Mouse (Mus musculus): ENCODE measurements at regions not wholly inside any gene's neighbourhood (a gene's known extent, or its start where the extent isn't known, plus 50 kb on each side); places are given as distances from the start of the nearest gene placed in this dataset.

GRCm38 (mm10) chr13:99057696-99058095 lies 73.3 kb upstream of the 1700024P04Rik start:
- DNase-seq (ENCODE audit: low spot score): no peak

DNA sequence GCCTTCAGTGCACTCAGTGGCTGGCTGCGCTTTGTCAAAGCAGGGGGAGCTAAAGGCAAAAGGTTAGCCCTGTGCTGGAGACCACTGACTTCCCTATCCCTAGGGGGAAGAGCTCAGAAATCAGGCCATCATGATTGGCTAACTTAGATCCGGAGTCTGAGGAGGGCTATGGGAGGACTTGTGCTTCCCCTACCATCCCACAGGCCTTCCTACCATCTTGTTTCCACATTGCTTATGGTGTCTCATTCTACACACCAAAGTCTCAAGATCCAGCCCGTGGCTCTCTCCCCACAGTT lies 72.9 kb upstream of the 1700024P04Rik start:
- no peak for DNase-seq (ENCODE audit: low spot score)

GRCm38 (mm10) chr13:99056432-99057292 lies 72.3 kb upstream of the 1700024P04Rik start:
- no peak for DNase-seq (ENCODE audit: low spot score)

- no peak for DNase-seq (ENCODE audit: low spot score)
Measured at GRCm38 (mm10) chr13:99055609-99056321, 71.4 kb upstream of the 1700024P04Rik start.

DNA sequence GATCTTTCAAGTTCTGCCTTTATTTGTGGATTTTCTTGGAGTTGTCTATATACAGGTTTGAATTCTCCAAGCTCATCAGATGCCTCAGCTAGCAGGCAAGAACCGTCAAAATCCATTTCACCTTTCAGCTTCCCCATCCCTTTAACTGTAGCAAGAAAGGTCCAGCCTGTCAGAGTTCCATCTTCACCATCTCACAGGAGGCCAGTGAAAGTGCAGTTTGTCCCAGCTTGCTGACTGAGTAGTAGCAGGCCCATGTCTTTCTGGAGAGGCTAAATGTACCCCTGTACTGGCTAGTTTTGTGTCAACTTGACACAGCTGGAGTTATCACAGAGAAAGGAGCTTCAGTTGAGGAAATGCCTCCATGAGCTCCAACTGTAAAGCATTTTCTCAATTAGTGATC lies 67.7 kb upstream of the 1700024P04Rik start:
- DNase-seq (ENCODE audit: low spot score): no peak

- no peak for DNase-seq (ENCODE audit: low spot score)
Measured at GRCm38 (mm10) chr13:99049699-99050098, 65.3 kb upstream of the 1700024P04Rik start.

DNA sequence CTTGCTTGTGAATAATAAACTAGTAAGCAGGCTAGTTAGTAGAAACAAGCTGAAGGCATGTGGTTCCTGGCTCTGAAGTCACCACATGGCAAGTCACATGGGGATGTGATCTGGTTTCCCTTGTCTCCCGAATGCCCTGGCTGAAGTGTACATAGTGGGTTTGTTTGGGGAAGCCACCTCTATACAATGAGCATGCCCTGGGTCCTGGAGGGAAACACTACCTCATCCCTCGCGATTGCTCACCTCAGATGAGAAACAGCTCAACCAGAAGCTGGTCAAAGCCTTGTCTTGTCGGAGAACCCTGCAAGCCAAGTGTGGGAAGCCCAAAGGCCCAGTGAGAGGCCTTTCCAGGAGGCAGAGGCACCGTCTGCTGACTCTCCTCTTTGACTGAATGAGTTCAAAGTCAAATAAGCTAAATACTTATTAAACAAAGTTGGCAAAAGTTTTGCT lies 64.3 kb upstream of the 1700024P04Rik start:
- DNase-seq (ENCODE audit: low spot score): no peak

DNA sequence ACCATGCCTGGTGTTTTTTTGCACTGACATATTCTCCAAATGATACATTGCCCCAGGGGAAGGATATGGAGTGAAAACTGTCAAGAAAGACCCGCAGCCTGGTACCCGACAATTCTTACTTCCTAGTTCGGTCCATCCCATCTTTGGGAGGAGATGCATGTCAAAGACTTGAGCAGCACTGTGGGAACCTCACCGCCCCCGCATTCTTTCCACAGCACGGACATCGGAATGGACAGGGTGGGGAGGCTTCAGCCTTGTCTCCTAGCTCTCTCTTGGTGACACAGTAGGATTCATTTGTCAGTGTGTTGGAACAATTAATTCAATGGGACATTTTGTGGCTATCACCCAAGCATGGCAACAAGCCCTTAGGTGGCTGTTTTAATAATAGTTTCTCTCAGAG lies 62.9 kb upstream of the 1700024P04Rik start:
- no peak for DNase-seq (ENCODE audit: low spot score)

- no peak for DNase-seq (ENCODE audit: low spot score)
Measured at GRCm38 (mm10) chr13:99046737-99047136, 62.4 kb upstream of the 1700024P04Rik start.

DNA sequence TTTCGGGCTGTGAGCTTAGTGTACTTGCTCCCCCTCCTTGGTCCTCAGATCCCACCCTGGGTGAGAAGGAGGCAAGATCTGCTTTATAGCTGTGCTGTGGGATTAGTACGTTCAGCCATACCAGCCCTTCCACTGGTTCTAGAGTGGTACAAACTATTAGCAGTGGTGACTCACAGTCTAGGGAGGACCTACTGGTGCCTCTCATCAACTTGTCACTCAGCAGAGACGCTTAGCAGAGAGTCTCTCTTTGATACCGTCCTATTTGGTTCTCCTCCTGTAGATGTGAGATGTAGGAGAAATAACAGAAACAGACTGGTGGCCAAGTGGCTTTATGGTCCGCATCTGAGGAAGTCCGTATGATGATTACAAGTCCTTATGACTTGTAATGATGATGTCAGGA lies 57.7 kb upstream of the 1700024P04Rik start:
- no peak for DNase-seq (ENCODE audit: low spot score)

DNA sequence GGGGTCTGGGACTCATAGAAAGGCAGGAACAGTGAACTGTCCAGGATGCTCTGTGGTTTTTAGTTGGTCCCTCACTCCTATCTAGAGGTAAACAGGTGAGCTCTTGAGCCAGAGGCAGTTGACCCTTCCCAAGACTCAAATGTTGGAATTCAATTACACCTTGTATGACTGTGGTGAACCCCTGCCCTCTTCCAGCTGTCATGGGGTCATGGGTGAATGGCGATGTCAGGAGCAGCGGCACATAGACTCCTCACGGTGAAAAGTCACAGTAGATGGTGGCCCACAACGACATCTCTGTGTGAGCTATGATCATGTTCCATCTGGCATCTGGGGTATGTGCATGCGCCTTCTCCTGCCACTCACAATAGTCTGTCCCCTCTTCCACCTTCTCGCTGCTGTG lies 56.9 kb upstream of the 1700024P04Rik start:
- no peak for DNase-seq (ENCODE audit: low spot score)

- DNase-seq (ENCODE audit: low spot score): no peak
Measured at GRCm38 (mm10) chr13:99040846-99041245, 56.5 kb upstream of the 1700024P04Rik start.

GRCm38 (mm10) chr13:99040171-99040570 lies 55.8 kb upstream of the 1700024P04Rik start:
- no peak for DNase-seq (ENCODE audit: low spot score)

DNA sequence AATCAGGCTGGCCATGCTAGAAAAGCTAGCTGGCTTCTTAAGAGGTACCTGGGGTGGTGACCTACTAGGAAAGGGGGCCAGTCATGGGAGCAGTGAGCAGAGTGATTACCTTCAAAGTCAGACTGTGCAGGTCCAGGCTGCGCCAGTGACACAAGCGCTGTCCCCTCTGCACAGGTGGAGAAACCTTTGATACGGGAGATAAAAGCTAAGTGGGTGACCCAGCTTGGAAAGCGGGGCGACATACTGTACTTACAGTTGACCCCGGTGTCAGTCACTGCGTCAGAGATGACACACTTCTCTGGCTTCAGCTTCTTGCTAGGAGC lies 54.7 kb upstream of the 1700024P04Rik start:
- DNase-seq (ENCODE audit: low spot score): no peak

- no peak for DNase-seq (ENCODE audit: low spot score)
Measured at GRCm38 (mm10) chr13:99038198-99039062, 54.1 kb upstream of the 1700024P04Rik start.

DNA sequence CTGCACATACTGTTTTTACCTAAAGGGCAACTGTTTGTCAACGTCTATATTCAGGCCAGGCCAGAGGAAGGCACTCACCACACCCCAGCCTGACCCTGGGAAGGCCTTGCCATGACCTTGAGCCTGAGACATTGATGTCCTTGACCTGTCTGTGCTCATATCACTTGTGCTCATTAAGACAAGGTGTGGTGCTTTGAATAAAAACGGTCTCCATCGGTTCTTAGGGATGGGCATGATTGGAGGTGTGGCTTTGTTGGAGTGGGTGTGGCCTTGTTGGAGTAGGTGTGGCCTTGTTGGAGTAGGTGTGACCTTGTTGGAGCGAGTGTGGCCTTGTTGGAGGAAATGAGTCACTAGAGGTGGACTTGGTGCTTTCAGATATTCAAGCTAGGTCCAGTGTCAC lies 52.8 kb upstream of the 1700024P04Rik start:
- DNase-seq (ENCODE audit: low spot score): no peak
